Comparison of ENCODE assay signal across 16 mouse cellular contexts in genomic region chr12:118011921-118012320, GRCm38 (mm10).
"Had no signal": no experiment of that assay in that cellular context is flagged by ENCODE, and none has a peak within 500 bp of the region (broad histone marks: within the 10 kb centered on the region; RNA-seq: fewer than 3 reads in every experiment).

No protein-coding gene starts in this region.

- H3K27ac ChIP-seq: neural tube, embryonic 13.5 days; neural tube, embryonic 15.5 days; stomach, embryonic 15.5 days; stomach, postnatal 0 days had no signal

- H3K36me3 ChIP-seq: neural tube, embryonic 13.5 days; neural tube, embryonic 15.5 days; stomach, embryonic 15.5 days had no signal

- H3K9ac ChIP-seq: neural tube, embryonic 13.5 days; neural tube, embryonic 15.5 days; stomach, embryonic 15.5 days had no signal

- H3K27me3 ChIP-seq: neural tube, embryonic 15.5 days; stomach, embryonic 15.5 days had no signal

- H3K4me3 ChIP-seq: neural tube, embryonic 13.5 days; neural tube, embryonic 15.5 days; stomach, embryonic 15.5 days had no signal

- DNase-seq: retina, postnatal 1 day; right cerebral cortex, adult 18-20 months; right cerebral cortex, postnatal 14 days; right cerebral cortex, postnatal 25 days; right cerebral cortex, postnatal 4 days; spleen, adult 18-20 months; thymus, adult 18-20 months; thymus, adult 2 months; thymus, postnatal 14 days; thymus, postnatal 25 days; thymus, postnatal 36 days; thymus, postnatal 4 days had no signal

- H3K9me3 ChIP-seq: neural tube, embryonic 13.5 days; neural tube, embryonic 15.5 days; stomach, embryonic 15.5 days had no signal

- H3K4me1 ChIP-seq: neural tube, embryonic 13.5 days; neural tube, embryonic 15.5 days; stomach, embryonic 15.5 days had no signal

- H3K4me2 ChIP-seq: neural tube, embryonic 13.5 days; neural tube, embryonic 15.5 days; stomach, embryonic 15.5 days had no signal
